8 mouse cellular contexts compared by ENCODE assay signal in genomic region chr9:102718676-102719075, GRCm38 (mm10). TPM values are rescaled to one million over a fixed set of nuclear protein-coding genes. Genes with fewer than 3 reads are reported as not detected.
A peak's percentile ranks its signal among the peaks of the same experiment; 100 is the strongest.
DNase-seq lines count a peak whose midpoint lies in the region; ATAC-seq and TF ChIP-seq lines count a peak whose summit lies in the region.

No protein-coding gene starts in this region.

- WGBS in forebrain, embryonic 11.5 days: under 1% methylated on average over 21 of the region's 21 CpGs
- under 1% methylated on average over 21 of the region's 21 CpGs for WGBS in kidney, postnatal 0 days
- WGBS in midbrain, embryonic 11.5 days: under 1% methylated on average over 21 of the region's 21 CpGs

- no peak for ATAC-seq in forebrain, embryonic 11.5 days (replicated peaks; ENCODE audit: low FRiP score)
- no peak for ATAC-seq in kidney, postnatal 0 days (replicated peaks; ENCODE audit: low FRiP score, low read depth)
- ATAC-seq in midbrain, embryonic 11.5 days (ENCODE audit: low FRiP score): no peak

- H3K9ac ChIP-seq in forebrain, embryonic 11.5 days (ENCODE audit: low read length): peak overlapping the region; percentile 92
- H3K9ac ChIP-seq in kidney, postnatal 0 days (ENCODE audit: low read depth, low read length): peak overlapping the region; percentile 98
- H3K9ac ChIP-seq in midbrain, embryonic 11.5 days (ENCODE audit: low read length): peak overlapping the region; percentile 99

- peaks cover 10% of the 10 kb centered on the region; the same call in 1 of the 2 replicates for H3K36me3 ChIP-seq in forebrain, embryonic 11.5 days (ENCODE audit: control insufficient read depth, insufficient read depth, low read length)
- H3K36me3 ChIP-seq in kidney, postnatal 0 days (ENCODE audit: insufficient read depth, low read length): peaks cover 35% of the 10 kb centered on the region
- peaks cover 28% of the 10 kb centered on the region for H3K36me3 ChIP-seq in midbrain, embryonic 11.5 days (ENCODE audit: control insufficient read depth, insufficient read depth, low read length)

- peaks cover 53% of the 10 kb centered on the region for H3K4me1 ChIP-seq in forebrain, embryonic 11.5 days (replicated peaks; ENCODE audit: control insufficient read depth, insufficient read depth, low read length)
- H3K4me1 ChIP-seq in kidney, postnatal 0 days (replicated peaks; ENCODE audit: insufficient read depth, low read length): peaks cover 58% of the 10 kb centered on the region
- peaks cover 64% of the 10 kb centered on the region for H3K4me1 ChIP-seq in midbrain, embryonic 11.5 days (ENCODE audit: control insufficient read depth, insufficient read depth, low read length)

- H3K27ac ChIP-seq in forebrain, embryonic 11.5 days (ENCODE audit: low read depth, low read length): peak overlapping the region; percentile 98
- H3K27ac ChIP-seq in kidney, postnatal 0 days: peak overlapping the region; percentile 99
- peak overlapping the region; percentile 98 for H3K27ac ChIP-seq in midbrain, embryonic 11.5 days (ENCODE audit: low read depth, low read length)

- peak overlapping the region; percentile 80 for H3K4me3 ChIP-seq in forebrain, embryonic 11.5 days (ENCODE audit: low read depth, low read length)
- peak overlapping the region; percentile 96 for H3K4me3 ChIP-seq in kidney, postnatal 0 days (replicated peaks; ENCODE audit: low read depth, low read length)
- peak overlapping the region; percentile 85 for H3K4me3 ChIP-seq in midbrain, embryonic 11.5 days (ENCODE audit: low read depth, low read length)

- no peaks in the 10 kb centered on the region for H3K27me3 ChIP-seq in forebrain, embryonic 11.5 days (ENCODE audit: control insufficient read depth, insufficient read depth, low read length)
- H3K27me3 ChIP-seq in kidney, postnatal 0 days (ENCODE audit: insufficient read depth, low read length): no peaks in the 10 kb centered on the region
- peaks cover 6% of the 10 kb centered on the region; the same call in 1 of the 2 replicates for H3K27me3 ChIP-seq in midbrain, embryonic 11.5 days (ENCODE audit: control insufficient read depth, insufficient read depth, low read length)

- no peaks in the 10 kb centered on the region for H3K9me3 ChIP-seq in forebrain, embryonic 11.5 days (ENCODE audit: control insufficient read depth, low read length)
- H3K9me3 ChIP-seq in kidney, postnatal 0 days (replicated peaks; ENCODE audit: low read length): no peaks in the 10 kb centered on the region
- H3K9me3 ChIP-seq in midbrain, embryonic 11.5 days (ENCODE audit: control insufficient read depth, low read length): no peaks in the 10 kb centered on the region

- no peak for TF ChIP-seq CTCF in kidney, postnatal 0 days (IDR thresholded peaks at IDR 0.05; ENCODE audit: low read depth)

- DNase-seq in adrenal gland, postnatal 14 days: peak; percentile 48
- DNase-seq in adrenal gland, adult 2 months: no peak
- peak; percentile 61 for DNase-seq in 3T3-L1 (ENCODE audit: low read depth, low spot score)
- DNase-seq in forebrain, embryonic 11.5 days (ENCODE audit: low spot score): no peak
- DNase-seq in kidney, postnatal 0 days (ENCODE audit: low spot score): no peak
- DNase-seq in midbrain, embryonic 11.5 days (ENCODE audit: low spot score, missing footprints): no peak
- DNase-seq in adrenal gland, postnatal 4 days (ENCODE audit: low spot score in 2 of 2): no peak
- DNase-seq in ovary, postnatal 14 days (ENCODE audit: low spot score): no peak

- H3K4me2 ChIP-seq in forebrain, embryonic 11.5 days (ENCODE audit: low read depth, low read length, severe bottlenecking): peak overlapping the region; percentile 89
- H3K4me2 ChIP-seq in kidney, postnatal 0 days (ENCODE audit: low read length): peak overlapping the region; percentile 88
- peak overlapping the region; percentile 83 for H3K4me2 ChIP-seq in midbrain, embryonic 11.5 days

RNA-seq across cellular contexts. Expression of gene Amotl2, which starts 2.2 kb away (rescaled TPM):
- total RNA-seq in adrenal gland, postnatal 14 days (2021): 160 and 219 TPM in 2 replicates
- 100 to 1,000 TPM; 154 to 186 TPM for total RNA-seq in adrenal gland, adult 2 months (2021)
- polyA plus RNA-seq in adrenal gland, adult 2 months (2012; rRNA removed): 116 and 153 TPM in 2 replicates
- polyA plus RNA-seq in forebrain, embryonic 11.5 days (2014; fragmentation: Nextera tagmentation; extraction: Ambion mirVana): 72.4 and 73.4 TPM in 2 replicates
- 40.8 and 44.3 TPM in 2 replicates for polyA plus RNA-seq in kidney, postnatal 0 days (2015; fragmentation: Nextera tagmentation; extraction: Ambion mirVana)
- polyA plus RNA-seq in midbrain, embryonic 11.5 days (2014; fragmentation: Nextera tagmentation; extraction: Ambion mirVana): 47.0 and 58.0 TPM in 2 replicates
- 10 to 100 TPM; 80.9 to 94.5 TPM for total RNA-seq in adrenal gland, postnatal 4 days (2021)

Comparison
In these comparisons a context has a peak if more than half of its experiments do, and no peak if none do; other contexts are left out.
1. DNase-seq: peak in adrenal gland, postnatal 14 days (single experiment) and 3T3-L1 (single experiment); none in adrenal gland, adult 2 months (single experiment), forebrain, embryonic 11.5 days (single experiment), kidney, postnatal 0 days (single experiment), midbrain, embryonic 11.5 days (single experiment), adrenal gland, postnatal 4 days (0 of 2) and ovary, postnatal 14 days (single experiment).
2. Peak in every context shown above with its lines, with median percentiles within 50 percentile points of each other: H3K27ac ChIP-seq, H3K4me2 ChIP-seq, H3K4me3 ChIP-seq and H3K9ac ChIP-seq.